Mouse (Mus musculus) myocyte (in vitro differentiated cells): ENCODE measurements around the gene Large1.
A peak's percentile ranks its signal among the peaks of the same experiment; 100 is the strongest.

Experiments
- POLR2A ChIP-seq: IDR thresholded peaks from one replicate; pipeline ENCODE4 v1.6.1; 2011; ENCODE audit warnings: low read depth, mild to moderate bottlenecking, control low read depth, moderate library complexity; ENCODE audit not compliant: insufficient read length
- SRF ChIP-seq: IDR thresholded peaks from one replicate; pipeline ENCODE4 v1.6.1; 2011; ENCODE audit warnings: low read depth; ENCODE audit not compliant: control insufficient read depth, insufficient read length
- USF1 ChIP-seq: IDR thresholded peaks from one replicate; pipeline ENCODE4 v1.6.1; 2011; ENCODE audit warnings: low read depth, mild to moderate bottlenecking, control low read depth, moderate library complexity

- no peak for TF ChIP-seq POLR2A
- TF ChIP-seq SRF = no peak
- TF ChIP-seq USF1 = peak; percentile 7
Measured at GRCm38 (mm10) chr8:73123864-73124499, 229.4 kb downstream of the Large1 start.
